Mouse (Mus musculus) T-helper 17 cell (primary cell): ENCODE results near the gene Cyp4f40.
"Not testable (repeated sequence)": the region's sequence is repeated elsewhere in the genome, so short reads cannot be mapped to it uniquely, and the experiment has no call there.

Experiments used
- in situ Hi-C, 2 experiments: fragments of 300-600 bp; cut with MboI, MseI; formaldehyde crosslinking; loops; 1 replicate in 1 of 2; 2 replicates in 1 of 2; pipeline ENCODE4 v1.15.1; 2025; ENCODE audit warnings: high pct_unique_total_duplicates in 2 of 2

The Cyp4f40 gene

GRCm38 (mm10) chr17:32702826-32703225, 44.1 kb downstream of the Cyp4f40 start:
- in situ Hi-C loops, result no loop called here

- in situ Hi-C loops, result not testable (repeated sequence)
These were observed 51.8 kb downstream of the Cyp4f40 start for GRCm38 (mm10) chr17:32710541-32710940.

- in situ Hi-C loops, result not testable (repeated sequence)
These were observed 63.5 kb downstream of the Cyp4f40 start for GRCm38 (mm10) chr17:32722151-32722550.

GRCm38 (mm10) chr17:32722771-32723170, 64.1 kb downstream of the Cyp4f40 start:
- in situ Hi-C loops, result no loop called here

- in situ Hi-C loops, result not testable (repeated sequence)
These were observed 67.7 kb downstream of the Cyp4f40 start for GRCm38 (mm10) chr17:32726360-32726759.
